Mouse (Mus musculus): ENCODE results near the gene Atp6v0a1. TPM values are rescaled to one million over a fixed set of nuclear protein-coding genes. Genes with fewer than 3 reads are reported as not detected.

The Atp6v0a1 gene
- polyA plus RNA-seq, 1 experiment from 2014 or later: 29.4 TPM

GRCm38 (mm10) chr11:101008206-101009045 is 826 bp upstream of the Atp6v0a1 start:
- peaks cover 11% of the 10 kb centered on the region for H3K36me3 ChIP-seq (replicated peaks; ENCODE audit: insufficient read depth, low read length)
- TF ChIP-seq EP300 (IDR thresholded peaks at IDR 0.05; ENCODE audit: low read depth) (peak; percentile 53), CTCF (IDR thresholded peaks at IDR 0.05; ENCODE audit: low read depth) (peak; percentile 10; the same call in 1 of the 2 replicates)
- H3K4me1 ChIP-seq (ENCODE audit: insufficient read depth): peaks cover 4% of the 10 kb centered on the region; the same call in 1 of the 2 replicates
- H3K27me3 ChIP-seq (ENCODE audit: insufficient read depth, low read length): no peaks in the 10 kb centered on the region
- DNase-seq (peak; percentile 25), ATAC-seq (no peak)
- H3K9me3 ChIP-seq (ENCODE audit: low read length): no peaks in the 10 kb centered on the region
- WGBS (ENCODE audit: insufficient replicate concordance): 17% methylated on average over 14 of the region's 14 CpGs
- H3K9ac ChIP-seq (replicated peaks): peak overlapping the region; percentile 94
- peak overlapping the region; percentile 97 for H3K27ac ChIP-seq (ENCODE audit: low read depth)
- peak overlapping the region; percentile 92 for H3K4me3 ChIP-seq (ENCODE audit: low read depth, low read length)
- H3K4me2 ChIP-seq (ENCODE audit: low read depth, low read length): peak overlapping the region; percentile 91

- H3K27me3 ChIP-seq (ENCODE audit: insufficient read depth, low read length): no peaks in the 10 kb centered on the region
- TF ChIP-seq EP300 (IDR thresholded peaks at IDR 0.05; ENCODE audit: low read depth): peak; percentile 81; the same call in 1 of the 2 replicates
- TF ChIP-seq CTCF (IDR thresholded peaks at IDR 0.05; ENCODE audit: low read depth): peak; percentile 16; the same call in 1 of the 2 replicates
- peak overlapping the region; percentile 92 for H3K4me3 ChIP-seq (ENCODE audit: low read depth, low read length)
- peak; percentile 79 for ATAC-seq
- H3K4me1 ChIP-seq (ENCODE audit: insufficient read depth): peaks cover 4% of the 10 kb centered on the region; the same call in 1 of the 2 replicates
- peak overlapping the region; percentile 97 for H3K27ac ChIP-seq (ENCODE audit: low read depth)
- WGBS (ENCODE audit: insufficient replicate concordance): 3% methylated on average over 29 of the region's 29 CpGs
- H3K9me3 ChIP-seq (ENCODE audit: low read length): no peaks in the 10 kb centered on the region
- H3K36me3 ChIP-seq (replicated peaks; ENCODE audit: insufficient read depth, low read length): peaks cover 19% of the 10 kb centered on the region
- DNase-seq: peak; percentile 53
- H3K4me2 ChIP-seq (ENCODE audit: low read depth, low read length): peak overlapping the region; percentile 91
- H3K9ac ChIP-seq (replicated peaks): peak overlapping the region; percentile 94
These were observed 884 bp downstream of the Atp6v0a1 start for GRCm38 (mm10) chr11:101009888-101010784.

- no peak for DNase-seq
- Histone ChIP-seq H3K36me3 (replicated peaks; ENCODE audit: insufficient read depth, low read length) (peaks cover 26% of the 10 kb centered on the region), H3K27me3 (ENCODE audit: insufficient read depth, low read length) (no peaks in the 10 kb centered on the region), H3K4me2 (ENCODE audit: low read depth, low read length) (peak overlapping the region; percentile 91), H3K4me3 (ENCODE audit: low read depth, low read length) (peak overlapping the region; percentile 92), H3K9ac (replicated peaks) (no peak overlapping the region), H3K27ac (ENCODE audit: low read depth) (0 out of 2 replicates have a peak overlapping the region, but pooled peaks have one; percentile 97), H3K4me1 (ENCODE audit: insufficient read depth) (peaks cover 4% of the 10 kb centered on the region; the same call in 1 of the 2 replicates), H3K9me3 (ENCODE audit: low read length) (no peaks in the 10 kb centered on the region)
- 72% methylated on average over 6 of the region's 6 CpGs for WGBS (ENCODE audit: insufficient replicate concordance)
- no peak for ATAC-seq
- no peak for TF ChIP-seq EP300 (IDR thresholded peaks at IDR 0.05; ENCODE audit: low read depth)
- no peak for TF ChIP-seq CTCF (IDR thresholded peaks at IDR 0.05; ENCODE audit: low read depth)
These were observed 2.4 kb downstream of the Atp6v0a1 start for GRCm38 (mm10) chr11:101011641-101012040.

- Histone ChIP-seq H3K4me2 (ENCODE audit: low read depth, low read length) (no peak overlapping the region), H3K27me3 (ENCODE audit: insufficient read depth, low read length) (no peaks in the 10 kb centered on the region), H3K27ac (ENCODE audit: low read depth) (no peak overlapping the region), H3K4me1 (ENCODE audit: insufficient read depth) (no peaks in the 10 kb centered on the region), H3K4me3 (ENCODE audit: low read depth, low read length) (no peak overlapping the region), H3K36me3 (replicated peaks; ENCODE audit: insufficient read depth, low read length) (peaks cover 87% of the 10 kb centered on the region), H3K9ac (replicated peaks) (no peak overlapping the region), H3K9me3 (ENCODE audit: low read length) (no peaks in the 10 kb centered on the region)
- TF ChIP-seq CTCF (IDR thresholded peaks at IDR 0.05; ENCODE audit: low read depth): no peak
- no peak for TF ChIP-seq EP300 (IDR thresholded peaks at IDR 0.05; ENCODE audit: low read depth)
- DNase-seq (no peak), ATAC-seq (no peak)
- 93% methylated on average over 12 of the region's 12 CpGs for WGBS (ENCODE audit: insufficient replicate concordance)
These were observed 14.1 kb downstream of the Atp6v0a1 start for GRCm38 (mm10) chr11:101023371-101023770.

- H3K4me1 ChIP-seq (ENCODE audit: insufficient read depth): no peaks in the 10 kb centered on the region
- DNase-seq (no peak), ATAC-seq (no peak)
- WGBS (ENCODE audit: insufficient replicate concordance): 95% methylated on average over 4 of the region's 4 CpGs
- peaks cover 87% of the 10 kb centered on the region for H3K36me3 ChIP-seq (replicated peaks; ENCODE audit: insufficient read depth, low read length)
- H3K4me2 ChIP-seq (ENCODE audit: low read depth, low read length): no peak overlapping the region
- no peak overlapping the region for H3K9ac ChIP-seq (replicated peaks)
- no peaks in the 10 kb centered on the region for H3K27me3 ChIP-seq (ENCODE audit: insufficient read depth, low read length)
- H3K4me3 ChIP-seq (ENCODE audit: low read depth, low read length): no peak overlapping the region
- TF ChIP-seq CTCF (IDR thresholded peaks at IDR 0.05; ENCODE audit: low read depth) (no peak), EP300 (IDR thresholded peaks at IDR 0.05; ENCODE audit: low read depth) (no peak)
- no peaks in the 10 kb centered on the region for H3K9me3 ChIP-seq (ENCODE audit: low read length)
- no peak overlapping the region for H3K27ac ChIP-seq (ENCODE audit: low read depth)
These were observed 14.7 kb downstream of the Atp6v0a1 start for GRCm38 (mm10) chr11:101024001-101024400.

GRCm38 (mm10) chr11:101027121-101027520 is 17.9 kb downstream of the Atp6v0a1 start:
- 86% methylated on average over 11 of the region's 11 CpGs for WGBS (ENCODE audit: insufficient replicate concordance)
- Histone ChIP-seq H3K27me3 (ENCODE audit: insufficient read depth, low read length) (no peaks in the 10 kb centered on the region), H3K27ac (ENCODE audit: low read depth) (no peak overlapping the region), H3K9ac (replicated peaks) (no peak overlapping the region), H3K9me3 (ENCODE audit: low read length) (no peaks in the 10 kb centered on the region), H3K4me3 (ENCODE audit: low read depth, low read length) (no peak overlapping the region), H3K4me1 (ENCODE audit: insufficient read depth) (no peaks in the 10 kb centered on the region), H3K4me2 (ENCODE audit: low read depth, low read length) (no peak overlapping the region), H3K36me3 (replicated peaks; ENCODE audit: insufficient read depth, low read length) (peaks cover 81% of the 10 kb centered on the region)
- DNase-seq: no peak
- TF ChIP-seq EP300 (IDR thresholded peaks at IDR 0.05; ENCODE audit: low read depth) (no peak), CTCF (IDR thresholded peaks at IDR 0.05; ENCODE audit: low read depth) (no peak)
- no peak for ATAC-seq

All from liver, postnatal 0 days (tissue).